ENCODE assay signal across 8 mouse cellular contexts in the genomic region with DNA sequence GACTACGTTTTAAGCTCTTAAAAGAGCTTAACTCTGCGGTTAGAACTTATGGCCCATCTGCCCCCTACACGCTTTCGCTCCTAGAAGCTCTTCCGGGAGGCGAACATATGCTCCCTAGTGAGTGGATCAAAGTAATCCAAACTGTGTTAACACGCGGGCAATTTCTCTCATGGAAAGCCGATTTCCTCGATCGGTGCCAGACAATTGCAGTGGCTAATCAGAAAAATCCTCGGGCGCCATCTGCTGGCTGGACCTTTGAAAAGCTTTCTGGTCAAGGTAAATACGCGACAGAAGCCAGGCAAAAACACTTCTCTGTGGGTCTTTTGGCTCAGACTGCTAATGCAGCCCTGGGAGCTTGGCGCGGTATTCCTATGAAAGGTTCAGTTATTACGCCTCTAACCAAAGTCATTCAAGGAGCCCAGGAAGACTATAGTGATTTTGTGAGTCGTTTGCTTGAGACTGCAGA. TPM values are rescaled to one million over a fixed set of nuclear protein-coding genes. Genes with fewer than 3 reads are reported as not detected.
DNase-seq lines count a peak whose midpoint lies in the region; ATAC-seq lines count a peak whose summit lies in the region.

No protein-coding gene starts in this region.

- peak overlapping the region; percentile 90 to 91 for H3K27ac ChIP-seq in heart, embryonic 14.5 days (replicated peaks in 1 of 2; ENCODE audit: control insufficient read depth in 1 of 2, insufficient read depth in 1 of 2, low read depth in 2 of 2, low read length in 2 of 2)
- no peak overlapping the region for H3K27ac ChIP-seq in liver, embryonic 13.5 days
- peak overlapping the region; percentile 91 for H3K27ac ChIP-seq in stomach, embryonic 16.5 days (ENCODE audit: low read length)

- peak overlapping the region; percentile 45 to 58 for H3K4me3 ChIP-seq in heart, embryonic 14.5 days (ENCODE audit: control insufficient read depth in 1 of 2, insufficient read depth in 1 of 2, low read depth in 1 of 2, low read length in 2 of 2)
- H3K4me3 ChIP-seq in liver, embryonic 13.5 days (replicated peaks) = peak overlapping the region; percentile 59
- H3K4me3 ChIP-seq in stomach, embryonic 16.5 days (replicated peaks; ENCODE audit: low read length) = peak overlapping the region; percentile 60

- H3K4me1 ChIP-seq in heart, embryonic 14.5 days (ENCODE audit: control insufficient read depth in 2 of 2, insufficient read depth in 2 of 2, low read length in 2 of 2) = peaks cover 7% of the 10 kb centered on the region in 2 experiments
- H3K4me1 ChIP-seq in liver, embryonic 13.5 days (replicated peaks) = peaks cover 7% of the 10 kb centered on the region
- H3K4me1 ChIP-seq in stomach, embryonic 16.5 days (ENCODE audit: control insufficient read depth, insufficient read depth, low read length) = peaks cover 5% of the 10 kb centered on the region; the same call in 1 of the 2 replicates

- peak; percentile 79 for ATAC-seq in CD4-positive, CD25-positive, alpha-beta regulatory T cell, adult 4 months
- peak; percentile 70 for ATAC-seq in heart, embryonic 14.5 days (ENCODE audit: insufficient number of reproducible peaks, insufficient read depth, low FRiP score, low read depth)
- no peak for ATAC-seq in liver, embryonic 13.5 days (ENCODE audit: low read depth)
- peak; percentile 79 for ATAC-seq in stomach, embryonic 16.5 days (ENCODE audit: insufficient read depth, low FRiP score)

- H3K9ac ChIP-seq in heart, embryonic 14.5 days (ENCODE audit: low read length) = peak overlapping the region; percentile 89
- peak overlapping the region; percentile 50 for H3K9ac ChIP-seq in liver, embryonic 13.5 days
- H3K9ac ChIP-seq in stomach, embryonic 16.5 days (ENCODE audit: low read length) = peak overlapping the region; percentile 77

- DNase-seq in c-Kit-negative CD71-positive TER-119-positive erythroid progenitor cells, embryonic 14.5 days (ENCODE audit: low read depth, low spot score) = peak; percentile 30
- peak; percentile 70 for DNase-seq in fibroblast of lung, adult 2 months (ENCODE audit: low read depth)
- peak; percentile 93 for DNase-seq in kidney, postnatal 14 days
- DNase-seq in liver, embryonic 13.5 days = peak; percentile 70
- peak; percentile 94 for DNase-seq in neural tube, embryonic 10.5 days (ENCODE audit: extremely low spot score, low spot score)

- H3K9me3 ChIP-seq in heart, embryonic 14.5 days (ENCODE audit: control insufficient read depth, low read length) = no peaks in the 10 kb centered on the region
- no peaks in the 10 kb centered on the region for H3K9me3 ChIP-seq in liver, embryonic 13.5 days (replicated peaks)
- H3K9me3 ChIP-seq in stomach, embryonic 16.5 days (replicated peaks; ENCODE audit: control insufficient read depth, low read length) = no peaks in the 10 kb centered on the region

- H3K27me3 ChIP-seq in heart, embryonic 14.5 days (ENCODE audit: control insufficient read depth, insufficient read depth, low read length) = no peaks in the 10 kb centered on the region
- H3K27me3 ChIP-seq in liver, embryonic 13.5 days = peaks cover 48% of the 10 kb centered on the region
- no peaks in the 10 kb centered on the region; the same call in 1 of the 2 replicates for H3K27me3 ChIP-seq in stomach, embryonic 16.5 days (ENCODE audit: control insufficient read depth, insufficient read depth, low read length)

- WGBS in heart, embryonic 14.5 days = under 1% methylated on average over 19 of the region's 19 CpGs
- under 1% methylated on average over 19 of the region's 19 CpGs for WGBS in liver, embryonic 13.5 days (ENCODE audit: insufficient replicate concordance)
- WGBS in stomach, embryonic 16.5 days = under 1% methylated on average over 19 of the region's 19 CpGs

- no peaks in the 10 kb centered on the region for H3K36me3 ChIP-seq in heart, embryonic 14.5 days (ENCODE audit: control insufficient read depth, insufficient read depth, low read length)
- no peaks in the 10 kb centered on the region for H3K36me3 ChIP-seq in liver, embryonic 13.5 days
- H3K36me3 ChIP-seq in stomach, embryonic 16.5 days (ENCODE audit: control insufficient read depth, insufficient read depth, low read length) = no peaks in the 10 kb centered on the region

- H3K4me2 ChIP-seq in heart, embryonic 14.5 days (ENCODE audit: low read length) = peak overlapping the region; percentile 95
- peak overlapping the region; percentile 73 for H3K4me2 ChIP-seq in liver, embryonic 13.5 days
- H3K4me2 ChIP-seq in stomach, embryonic 16.5 days (ENCODE audit: low read depth, low read length) = peak overlapping the region; percentile 83

RNA-seq across cellular contexts. Expression of a gene that starts 10.5 kb away (rescaled TPM):
- polyA plus RNA-seq in CD4-positive, CD25-positive, alpha-beta regulatory T cell, adult 4 months (2017; shearing (Covaris generic)) = not detected
- polyA plus RNA-seq in heart, embryonic 14.5 days (2014; fragmentation: Nextera tagmentation; extraction: Ambion mirVana) = not detected in 2 replicates
- not detected in 2 replicates for polyA plus RNA-seq in liver, embryonic 13.5 days (2015; fragmentation: Nextera tagmentation; extraction: Ambion mirVana)
- not detected in 2 replicates for polyA plus RNA-seq in stomach, embryonic 16.5 days (2015; fragmentation: Nextera tagmentation; extraction: Ambion mirVana)

RNA-seq across cellular contexts. Expression of a gene that starts 12.3 kb away (rescaled TPM):
- polyA plus RNA-seq in CD4-positive, CD25-positive, alpha-beta regulatory T cell, adult 4 months (2017; shearing (Covaris generic)) = not detected
- polyA plus RNA-seq in heart, embryonic 14.5 days (2014; fragmentation: Nextera tagmentation; extraction: Ambion mirVana) = not detected in 2 replicates
- polyA plus RNA-seq in liver, embryonic 13.5 days (2015; fragmentation: Nextera tagmentation; extraction: Ambion mirVana) = not detected in 2 replicates
- polyA plus RNA-seq in stomach, embryonic 16.5 days (2015; fragmentation: Nextera tagmentation; extraction: Ambion mirVana) = not detected in 2 replicates

RNA-seq across cellular contexts. Expression of a gene that starts 18.7 kb away (rescaled TPM):
- polyA plus RNA-seq in CD4-positive, CD25-positive, alpha-beta regulatory T cell, adult 4 months (2017; shearing (Covaris generic)) = not detected
- polyA plus RNA-seq in heart, embryonic 14.5 days (2014; fragmentation: Nextera tagmentation; extraction: Ambion mirVana) = 0.19 TPM in 1 of 2 replicates, not detected in the other
- polyA plus RNA-seq in liver, embryonic 13.5 days (2015; fragmentation: Nextera tagmentation; extraction: Ambion mirVana) = not detected in 2 replicates
- not detected in 2 replicates for polyA plus RNA-seq in stomach, embryonic 16.5 days (2015; fragmentation: Nextera tagmentation; extraction: Ambion mirVana)

RNA-seq across cellular contexts. Expression of a gene that starts 26.5 kb away (rescaled TPM):
- not detected for polyA plus RNA-seq in CD4-positive, CD25-positive, alpha-beta regulatory T cell, adult 4 months (2017; shearing (Covaris generic))
- not detected in 2 replicates for polyA plus RNA-seq in heart, embryonic 14.5 days (2014; fragmentation: Nextera tagmentation; extraction: Ambion mirVana)
- polyA plus RNA-seq in liver, embryonic 13.5 days (2015; fragmentation: Nextera tagmentation; extraction: Ambion mirVana) = not detected in 2 replicates
- polyA plus RNA-seq in stomach, embryonic 16.5 days (2015; fragmentation: Nextera tagmentation; extraction: Ambion mirVana) = not detected in 2 replicates

RNA-seq across cellular contexts. Expression of a gene that starts 43.8 kb away (rescaled TPM):
- polyA plus RNA-seq in CD4-positive, CD25-positive, alpha-beta regulatory T cell, adult 4 months (2017; shearing (Covaris generic)) = not detected
- polyA plus RNA-seq in heart, embryonic 14.5 days (2014; fragmentation: Nextera tagmentation; extraction: Ambion mirVana) = not detected in 2 replicates
- polyA plus RNA-seq in liver, embryonic 13.5 days (2015; fragmentation: Nextera tagmentation; extraction: Ambion mirVana) = not detected in 2 replicates
- not detected in 2 replicates for polyA plus RNA-seq in stomach, embryonic 16.5 days (2015; fragmentation: Nextera tagmentation; extraction: Ambion mirVana)

Comparison
In these comparisons a context has a peak if more than half of its experiments do, and no peak if none do; other contexts are left out.
1. DNase-seq: peak in every context shown above with its lines; median percentile 94 in neural tube, embryonic 10.5 days; 93 in kidney, postnatal 14 days; 70 in fibroblast of lung, adult 2 months; 70 in liver, embryonic 13.5 days; 30 in c-Kit-negative CD71-positive TER-119-positive erythroid progenitor cells, embryonic 14.5 days.